Mouse (Mus musculus) gastrocnemius, adult 2 months (tissue): Measurements from ENCODE around the gene Sun2. TPM values are rescaled to one million over a fixed set of nuclear protein-coding genes. Genes with fewer than 3 reads are reported as not detected.

Source experiments
- DNase-seq: peaks from one replicate; pipeline ENCODE4 v3.0.0; 2022
- H3K27ac ChIP-seq: fragments of 200-600 bp; 2 replicates; pipeline ENCODE4 v1.8.1; 2022; ENCODE audit warnings: mild to moderate bottlenecking
- H3K4me3 ChIP-seq: fragments of 200-600 bp; 2 replicates; pipeline ENCODE4 v1.8.1; 2022; ENCODE audit warnings: mild to moderate bottlenecking, moderate library complexity
- CTCF ChIP-seq: fragments of 200-600 bp; IDR thresholded peaks from 2 replicates; pipeline ENCODE4 v1.8.1; 2022; ENCODE audit warnings: antibody characterized with exemption, mild to moderate bottlenecking, moderate library complexity
- intact Hi-C: fragments of 180-260 bp; cut with DNase I; formaldehyde crosslinking; loops from one replicate; pipeline ENCODE4 v1.15.1; 2025
- total RNA-seq, 2 experiments: library from RNA; stranded (reverse); gene quantifications; 2 replicates each; pipeline ENCODE4 v1.2.3; 2021

The Sun2 gene
- total RNA-seq, 2 experiments from 2014 or later = 88.4 to 92.5 TPM

GRCm38 (mm10) chr15:79752742-79753419 is 10.5 kb upstream of the Sun2 start:
- H3K4me3 ChIP-seq = no peak overlapping the region
- peak; percentile 83 for DNase-seq
- intact Hi-C loops = loop anchor here (10.0 kb wide), 1 partner anchor 72 kb away; no protein-coding TSS in a partner anchor
- no peak; the same call in 1 of the 2 replicates for TF ChIP-seq CTCF
- no peak overlapping the region for H3K27ac ChIP-seq

GRCm38 (mm10) chr15:79751772-79752171 is 9.4 kb upstream of the Sun2 start:
- DNase-seq = peak; percentile 19
- no peak for TF ChIP-seq CTCF
- intact Hi-C loops = loop anchor here (10.0 kb wide), 1 partner anchor 73 kb away; no protein-coding TSS in a partner anchor
- H3K27ac ChIP-seq = no peak overlapping the region
- no peak overlapping the region for H3K4me3 ChIP-seq

GRCm38 (mm10) chr15:79750266-79750665 is 7.9 kb upstream of the Sun2 start:
- H3K4me3 ChIP-seq = no peak overlapping the region
- intact Hi-C loops = loop anchor here (10.0 kb wide), 1 partner anchor 75 kb away; no protein-coding TSS in a partner anchor
- peak; percentile 17 for DNase-seq
- no peak overlapping the region for H3K27ac ChIP-seq
- TF ChIP-seq CTCF = no peak

DNA sequence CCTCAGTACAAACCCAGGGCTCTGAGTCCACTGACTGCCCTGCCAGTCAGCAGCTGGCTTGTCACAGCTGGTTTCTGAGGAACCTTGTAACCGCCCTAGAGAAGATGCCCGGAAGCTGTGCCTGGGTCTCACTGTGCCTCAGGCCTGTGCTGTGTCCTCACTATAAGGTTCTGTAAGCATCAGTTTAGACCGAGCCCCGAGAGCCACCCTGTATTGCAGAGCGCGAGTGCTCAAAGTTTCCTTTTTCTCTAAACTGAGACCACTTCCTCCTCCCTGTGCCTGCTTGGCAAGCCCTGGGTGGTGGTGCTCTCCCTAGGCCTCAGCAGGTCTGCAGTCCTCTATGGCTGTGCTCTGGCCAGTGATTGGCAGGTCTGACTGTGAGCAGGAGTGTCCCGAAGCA is 6.8 kb upstream of the Sun2 start:
- no peak overlapping the region for H3K27ac ChIP-seq
- intact Hi-C loops = loop anchor here (10.0 kb wide), 2 partner anchors 214 to 336 kb away; no protein-coding TSS in a partner anchor
- TF ChIP-seq CTCF = no peak
- peak; percentile 15 for DNase-seq
- H3K4me3 ChIP-seq = no peak overlapping the region

DNA sequence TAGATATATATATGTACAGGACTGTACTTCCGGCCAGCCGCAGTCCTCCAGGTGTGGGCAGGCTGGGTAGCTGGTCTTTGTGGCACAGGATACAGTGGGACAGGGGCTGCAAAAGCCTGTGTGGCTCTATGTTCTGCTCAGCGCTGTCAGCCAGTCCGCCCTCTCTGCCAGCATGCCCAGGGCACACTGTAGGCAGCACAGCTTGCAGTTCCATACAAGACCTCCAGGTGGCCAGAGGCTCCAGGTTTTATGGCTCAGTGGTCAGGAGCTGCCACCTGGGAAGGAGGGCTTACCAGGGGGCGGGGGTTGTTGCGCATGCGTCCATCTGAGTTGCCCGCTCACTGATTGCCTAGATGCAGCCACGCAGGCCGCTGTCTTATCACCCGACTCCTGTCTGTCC is 5.7 kb upstream of the Sun2 start:
- peak; percentile 50 for TF ChIP-seq CTCF
- Histone ChIP-seq H3K27ac (no peak overlapping the region), H3K4me3 (no peak overlapping the region)
- peak; percentile 34 for DNase-seq
- intact Hi-C loops = loop anchor here (10.0 kb wide), 2 partner anchors 213 to 337 kb away; no protein-coding TSS in a partner anchor

GRCm38 (mm10) chr15:79745883-79746282 is 3.5 kb upstream of the Sun2 start:
- intact Hi-C loops = loop anchor here (10.0 kb wide), 2 partner anchors 211 to 339 kb away; no protein-coding TSS in a partner anchor
- no peak for DNase-seq
- Histone ChIP-seq H3K4me3 (no peak overlapping the region), H3K27ac (no peak overlapping the region)
- no peak for TF ChIP-seq CTCF

DNA sequence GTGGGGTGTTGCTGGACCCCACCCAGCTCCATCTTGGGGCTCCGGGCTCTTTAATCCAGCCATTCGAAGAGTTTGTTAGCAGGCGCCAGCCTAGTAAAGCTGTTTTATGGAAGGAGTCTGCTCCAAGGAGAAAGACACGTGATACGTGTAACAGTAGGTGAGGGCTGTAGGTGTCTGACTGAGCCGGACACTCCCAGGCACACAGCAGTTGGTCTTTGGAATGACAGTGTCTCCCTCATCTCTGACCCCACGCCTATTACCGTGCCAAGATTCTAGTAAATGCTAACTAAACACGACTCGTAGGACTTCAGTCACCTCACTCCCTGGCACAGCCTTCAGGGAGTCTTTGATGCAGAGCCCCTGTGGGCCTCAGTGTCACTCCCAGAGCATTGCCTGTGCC is 3.0 kb upstream of the Sun2 start:
- no peak overlapping the region for H3K4me3 ChIP-seq
- H3K27ac ChIP-seq = no peak overlapping the region
- intact Hi-C loops = loop anchor here (10.0 kb wide), 2 partner anchors 211 to 339 kb away; no protein-coding TSS in a partner anchor
- TF ChIP-seq CTCF = no peak
- peak; percentile 16 for DNase-seq

GRCm38 (mm10) chr15:79744742-79745141 is 2.4 kb upstream of the Sun2 start:
- no peak overlapping the region for H3K4me3 ChIP-seq
- H3K27ac ChIP-seq = no peak overlapping the region
- intact Hi-C loops = loop anchor here (10.0 kb wide), 2 partner anchors 210 to 340 kb away; no protein-coding TSS in a partner anchor
- DNase-seq = peak; percentile 14
- no peak for TF ChIP-seq CTCF

- no peak for DNase-seq
- Histone ChIP-seq H3K27ac (no peak overlapping the region), H3K4me3 (no peak overlapping the region)
- intact Hi-C loops = loop anchor here (10.0 kb wide), 2 partner anchors 209 to 341 kb away; no protein-coding TSS in a partner anchor
- no peak for TF ChIP-seq CTCF
Measured at GRCm38 (mm10) chr15:79744001-79744400, 1.7 kb upstream of the Sun2 start.

DNA sequence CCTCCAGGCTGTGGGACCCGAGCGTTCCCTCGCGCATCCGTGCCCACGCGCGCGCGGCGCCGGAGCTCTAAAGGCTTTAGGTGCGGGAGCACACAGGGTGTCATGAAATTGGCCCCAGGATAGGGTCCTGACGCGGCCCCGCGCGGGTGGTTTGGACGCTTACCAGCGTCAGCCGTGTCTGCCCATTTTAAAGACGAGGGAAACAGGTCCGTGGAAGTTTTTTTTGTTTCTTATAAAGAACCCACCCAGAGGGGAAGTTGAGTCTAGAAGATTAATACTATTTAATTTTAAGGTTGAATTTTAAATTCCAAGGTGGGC is 329 bp upstream of the Sun2 start:
- DNase-seq = no peak
- TF ChIP-seq CTCF = no peak

GRCm38 (mm10) chr15:79741173-79741858 is 1.0 kb downstream of the Sun2 start:
- peak overlapping the region; percentile 98 for H3K4me3 ChIP-seq
- peak; percentile 71 for DNase-seq
- peak overlapping the region; percentile 98 for H3K27ac ChIP-seq
- TF ChIP-seq CTCF = no peak
- intact Hi-C loops = loop anchor here (2.0 to 10.0 kb wide), 3 partner anchors 51 to 343 kb away; partner anchors contain the start of gene Gtpbp1

More for the DNA sequence above, 329 bp upstream of the Sun2 start:
- Histone ChIP-seq H3K27ac (peak overlapping the region; percentile 98), H3K4me3 (peak overlapping the region; percentile 98)
- intact Hi-C loops = loop anchor here (10.0 kb wide), 2 partner anchors 208 to 342 kb away; no protein-coding TSS in a partner anchor

- no peak for TF ChIP-seq CTCF
- Histone ChIP-seq H3K27ac (peak overlapping the region; percentile 98), H3K4me3 (peak overlapping the region; percentile 98)
- intact Hi-C loops = loop anchor here (2.0 to 10.0 kb wide), 3 partner anchors 50 to 344 kb away; partner anchors contain the start of gene Gtpbp1
- no peak for DNase-seq
Measured at GRCm38 (mm10) chr15:79740739-79741138, 1.6 kb downstream of the Sun2 start.

DNA sequence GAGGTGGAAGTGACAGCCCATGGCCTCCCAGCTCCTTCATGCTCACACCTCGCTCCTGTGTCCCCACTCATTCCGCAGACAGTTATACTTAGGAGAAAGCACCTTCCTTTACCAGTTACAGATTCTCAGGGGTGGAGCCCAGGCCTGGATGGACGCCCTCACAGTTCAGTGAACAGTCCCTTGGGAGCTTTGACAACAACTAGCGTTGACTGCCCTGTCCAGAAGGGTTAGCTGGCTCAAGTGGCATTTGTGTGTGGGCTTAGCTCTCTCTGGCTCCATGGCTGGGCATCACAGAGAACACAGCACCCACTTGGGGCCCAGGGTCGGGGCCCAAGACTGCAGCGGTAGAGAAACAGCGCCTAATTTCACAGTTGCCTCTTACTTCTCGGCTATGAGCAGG is 8.0 kb downstream of the Sun2 start:
- Histone ChIP-seq H3K4me3 (peak overlapping the region; percentile 67), H3K27ac (peak overlapping the region; percentile 98)
- peak; percentile 81 for DNase-seq
- TF ChIP-seq CTCF = no peak
- intact Hi-C loops = no loop called here
